Mouse (Mus musculus) embryonic fibroblast, embryonic 13.5 days (primary cell): Measurements from ENCODE around the gene P2ry6.

ENCODE experiments used
- CTCF ChIP-seq: IDR thresholded peaks from 2 replicates; pipeline ENCODE4 v1.5.1; 2011; ENCODE audit warnings: mild to moderate bottlenecking, control low read depth, low read length, moderate library complexity, borderline replicate concordance; ENCODE audit not compliant: insufficient read depth
- POLR2A ChIP-seq: IDR thresholded peaks from 2 replicates; pipeline ENCODE4 v1.6.1; 2011; ENCODE audit warnings: low read depth, mild to moderate bottlenecking, control low read depth, low read length, moderate library complexity

GRCm38 (mm10) chr7:100974135-100974903 lies at the start of gene P2ry6:
- TF ChIP-seq CTCF = no peak
- TF ChIP-seq POLR2A = no peak
